Mouse (Mus musculus): ENCODE measurements around the gene Gm13275.
A peak's percentile ranks its signal among the peaks of the same experiment; 100 is the strongest.
"Not testable (repeated sequence)": the region's sequence is repeated elsewhere in the genome, so short reads cannot be mapped to it uniquely, and the experiment has no call there.

Gm13275 gene

GRCm38 (mm10) chr4:88793936-88794675 lies at the start of gene Gm13275:
Gm13275 (plus strand) TSS chr4:88794487.
- peak; percentile 56 to 59 for DNase-seq (ENCODE audit: low spot score in 2 of 2)

- no peak for DNase-seq (ENCODE audit: low spot score in 2 of 2)
Measured at GRCm38 (mm10) chr4:88749926-88750325, 44.4 kb upstream of the Gm13275 start.

DNA sequence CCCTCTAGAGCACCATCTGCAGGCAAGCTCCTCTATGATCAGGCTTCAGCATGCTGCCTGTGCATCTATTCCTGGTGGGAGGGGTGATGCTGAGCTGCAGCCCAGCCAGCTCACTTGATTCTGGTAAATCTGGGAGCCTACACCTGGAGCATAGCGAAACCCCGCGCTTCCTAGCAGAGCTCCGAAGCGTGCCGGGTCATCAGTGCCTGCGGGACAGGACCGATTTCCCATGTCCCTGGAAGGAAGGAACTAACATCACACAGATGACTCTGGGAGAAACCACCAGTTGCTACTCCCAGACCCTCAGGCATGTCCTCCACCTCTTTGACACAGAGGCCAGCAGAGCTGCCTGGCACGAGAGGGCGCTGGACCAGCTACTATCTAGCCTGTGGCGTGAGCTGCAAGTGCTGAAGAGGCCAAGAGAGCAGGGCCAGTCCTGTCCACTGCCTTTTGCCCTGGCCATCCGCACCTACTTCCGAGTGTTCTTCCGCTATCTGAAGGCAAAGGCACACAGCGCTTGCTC lies 39.4 kb upstream of the Gm13275 start, which contains the start of gene Gm13271:
Gene Gm13271 (plus strand): TSS at position 51 of the 523 bp plus-strand sequence.
- peak; percentile 76 to 86 for DNase-seq (ENCODE audit: low spot score in 2 of 2)

GRCm38 (mm10) chr4:88756581-88757513 lies 37.4 kb upstream of the Gm13275 start:
- DNase-seq (ENCODE audit: low spot score in 2 of 2) = peak in 1 of 2 experiments; percentile 28

- peak; percentile 90 to 93 for DNase-seq (ENCODE audit: low spot score in 2 of 2)
Measured at GRCm38 (mm10) chr4:88757628-88758031, 36.7 kb upstream of the Gm13275 start.

DNA sequence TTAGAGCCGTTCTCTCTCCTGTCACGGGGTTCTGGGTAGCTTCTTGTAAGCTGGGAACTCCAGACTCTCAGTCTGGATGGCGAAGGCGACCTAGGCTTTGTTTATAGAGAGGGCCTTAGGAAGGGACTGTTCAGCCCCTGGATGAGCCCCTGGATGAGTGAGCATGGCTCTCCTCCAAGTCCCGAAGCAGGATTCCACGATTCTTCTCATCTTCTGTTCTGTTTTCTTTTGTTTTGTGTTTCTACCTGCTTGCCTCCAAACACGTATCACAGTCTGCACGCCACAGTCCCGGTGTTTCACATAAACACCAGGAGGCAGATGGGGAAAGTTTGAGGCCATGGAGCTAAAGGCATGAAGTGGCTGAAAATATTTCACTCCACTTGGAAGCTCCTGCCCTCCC lies 35.5 kb upstream of the Gm13275 start:
- not testable (repeated sequence) for DNase-seq (ENCODE audit: low spot score in 2 of 2)

DNA sequence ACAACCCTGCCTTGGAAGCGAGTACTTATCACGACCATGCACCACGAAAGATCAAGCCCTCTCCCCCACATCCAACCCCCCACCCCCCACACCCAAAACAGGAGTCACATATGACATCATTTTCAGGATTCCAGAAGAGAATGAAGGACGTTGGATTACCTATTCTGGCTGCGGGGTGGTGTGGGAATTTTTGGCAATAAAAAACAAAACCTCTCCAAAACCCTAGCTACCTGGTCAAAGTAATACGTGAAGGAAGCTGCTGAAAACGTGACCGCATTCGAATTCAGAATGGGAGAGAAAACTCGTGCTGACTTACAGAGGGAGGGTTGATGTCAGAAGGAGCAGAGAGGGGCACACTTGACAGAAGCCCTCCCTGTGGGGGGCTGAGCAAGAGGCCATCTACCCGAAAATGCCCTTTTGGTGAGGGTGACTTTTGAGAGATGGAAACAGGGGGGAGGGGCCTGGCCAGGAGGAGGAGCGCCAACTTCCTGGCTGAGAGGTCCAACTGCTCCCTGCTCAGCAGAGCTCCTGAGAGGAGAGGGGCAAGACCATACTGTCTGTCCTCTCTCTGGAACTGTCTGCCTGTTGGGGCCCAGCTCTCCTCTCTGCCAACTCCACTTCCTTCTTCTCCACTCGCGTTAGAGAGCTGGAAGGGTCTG lies 34.5 kb upstream of the Gm13275 start, which contains the start of gene Gm13283:
Gene Gm13283 (plus strand): TSS at position 510 of the 659 bp plus-strand sequence.
- peak; percentile 40 to 59 for DNase-seq (ENCODE audit: low spot score in 2 of 2)

DNA sequence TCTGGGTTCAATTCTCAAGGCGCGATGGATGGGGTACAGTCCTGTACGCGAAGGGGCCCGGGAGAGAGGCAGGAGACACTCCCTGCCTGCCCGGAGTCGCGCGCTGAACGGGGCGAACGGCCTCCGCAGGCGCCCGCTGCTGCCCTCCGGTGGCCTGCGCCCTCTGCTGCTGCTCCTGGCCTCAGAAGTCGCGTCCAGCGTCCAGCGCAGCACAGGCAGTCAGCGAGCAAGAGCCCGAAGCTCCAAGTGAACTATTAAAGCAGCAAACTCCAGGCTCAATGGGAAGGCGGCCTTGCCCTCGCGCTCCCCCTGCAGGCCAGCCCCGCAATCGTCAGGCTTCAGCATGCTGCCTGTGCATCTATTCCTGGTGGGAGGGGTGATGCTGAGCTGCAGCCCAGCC lies 33.9 kb upstream of the Gm13275 start:
- DNase-seq (ENCODE audit: low spot score in 2 of 2) = peak; percentile 68 to 69

GRCm38 (mm10) chr4:88761776-88762175 lies 32.5 kb upstream of the Gm13275 start:
- DNase-seq (ENCODE audit: low spot score in 2 of 2) = peak; percentile 81 to 87

GRCm38 (mm10) chr4:88762341-88762740 lies 31.9 kb upstream of the Gm13275 start:
- DNase-seq (ENCODE audit: low spot score in 2 of 2) = peak; percentile 22 to 46

DNA sequence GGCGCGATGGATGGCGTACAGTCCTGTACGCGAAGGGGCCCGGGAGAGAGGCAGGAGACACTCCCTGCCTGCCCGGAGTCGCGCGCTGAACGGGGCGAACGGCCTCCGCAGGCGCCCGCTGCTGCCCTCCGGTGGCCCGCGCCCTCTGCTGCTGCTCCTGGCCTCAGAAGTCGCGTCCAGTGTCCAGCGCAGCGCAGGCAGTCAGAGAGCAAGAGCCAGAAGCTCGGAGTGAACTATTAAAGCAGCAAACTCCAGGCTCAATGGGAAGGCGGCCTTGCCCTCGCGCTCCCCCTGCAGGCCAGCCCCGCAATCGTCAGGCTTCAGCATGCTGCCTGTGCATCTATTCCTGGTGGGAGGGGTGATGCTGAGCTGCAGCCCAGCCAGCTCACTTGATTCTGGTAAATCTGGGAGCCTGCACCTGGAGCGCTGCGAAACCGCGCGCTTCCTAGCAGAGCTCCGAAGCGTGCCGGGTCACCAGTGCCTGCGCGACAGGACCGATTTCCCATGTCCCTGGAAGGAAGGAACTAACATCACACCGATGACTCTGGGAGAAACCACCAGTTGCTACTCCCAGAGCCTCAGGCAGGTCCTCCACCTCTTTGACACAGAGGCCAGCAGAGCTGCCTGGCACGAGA lies 30.8 kb upstream of the Gm13275 start:
- peak; percentile 41 to 43 for DNase-seq (ENCODE audit: low spot score in 2 of 2)

DNA sequence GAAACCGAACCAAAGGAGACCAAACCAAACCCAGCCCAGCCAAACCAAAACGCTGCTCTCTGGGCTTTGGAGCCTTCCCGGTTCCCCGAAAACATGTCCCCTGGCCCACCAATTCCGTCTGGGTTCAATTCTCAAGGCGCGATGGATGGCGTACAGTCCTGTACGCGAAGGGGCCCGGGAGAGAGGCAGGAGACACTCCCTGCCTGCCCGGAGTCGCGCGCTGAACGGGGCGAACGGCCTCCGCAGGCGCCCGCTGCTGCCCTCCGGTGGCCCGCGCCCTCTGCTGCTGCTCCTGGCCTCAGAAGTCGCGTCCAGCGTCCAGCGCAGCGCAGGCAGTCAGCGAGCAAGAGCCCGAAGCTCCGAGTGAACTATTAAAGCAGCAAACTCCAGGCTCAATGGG lies 20.8 kb upstream of the Gm13275 start, which contains the start of gene Gm13290:
Gene Gm13290 (plus strand): TSS at position 301 of the 400 bp plus-strand sequence.
- not testable (repeated sequence) for DNase-seq (ENCODE audit: low spot score in 2 of 2)

GRCm38 (mm10) chr4:88776622-88777021 lies 17.7 kb upstream of the Gm13275 start, which contains the start of gene Gm13289:
Gm13289 (plus strand) TSS chr4:88776922.
- DNase-seq (ENCODE audit: low spot score in 2 of 2) = not testable (repeated sequence)

DNA sequence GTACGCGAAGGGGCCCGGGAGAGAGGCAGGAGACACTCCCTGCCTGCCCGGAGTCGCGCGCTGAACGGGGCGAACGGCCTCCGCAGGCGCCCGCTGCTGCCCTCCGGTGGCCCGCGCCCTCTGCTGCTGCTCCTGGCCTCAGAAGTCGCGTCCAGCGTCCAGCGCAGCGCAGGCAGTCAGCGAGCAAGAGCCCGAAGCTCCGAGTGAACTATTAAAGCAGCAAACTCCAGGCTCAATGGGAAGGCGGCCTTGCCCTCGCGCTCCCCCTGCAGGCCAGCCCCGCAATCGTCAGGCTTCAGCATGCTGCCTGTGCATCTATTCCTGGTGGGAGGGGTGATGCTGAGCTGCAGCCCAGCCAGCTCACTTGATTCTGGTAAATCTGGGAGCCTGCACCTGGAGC lies 14.7 kb upstream of the Gm13275 start, which contains the start of gene Gm13272:
Gene Gm13272 (plus strand): TSS at position 301 of the 400 bp plus-strand sequence.
- DNase-seq (ENCODE audit: low spot score in 2 of 2) = not testable (repeated sequence)

GRCm38 (mm10) chr4:88780320-88780719 lies 14.0 kb upstream of the Gm13275 start:
- DNase-seq (ENCODE audit: low spot score in 2 of 2) = peak in 1 of 2 experiments; percentile 29

- not testable (repeated sequence) for DNase-seq (ENCODE audit: low spot score in 2 of 2)
Measured at GRCm38 (mm10) chr4:88781831-88782230, 12.5 kb upstream of the Gm13275 start, which contains the start of gene Ifnz. Ifnz (plus strand) TSS chr4:88782131.

DNA sequence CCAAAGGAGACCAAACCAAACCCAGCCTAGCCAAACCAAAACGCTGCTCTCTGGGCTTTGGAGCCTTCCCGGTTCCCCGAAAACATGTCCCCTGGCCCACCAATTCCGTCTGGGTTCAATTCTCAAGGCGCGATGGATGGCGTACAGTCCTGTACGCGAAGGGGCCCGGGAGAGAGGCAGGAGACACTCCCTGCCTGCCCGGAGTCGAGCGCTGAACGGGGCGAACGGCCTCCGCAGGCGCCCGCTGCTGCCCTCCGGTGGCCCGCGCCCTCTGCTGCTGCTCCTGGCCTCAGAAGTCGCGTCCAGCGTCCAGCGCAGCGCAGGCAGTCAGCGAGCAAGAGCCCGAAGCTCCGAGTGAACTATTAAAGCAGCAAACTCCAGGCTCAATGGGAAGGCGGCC lies 12.0 kb upstream of the Gm13275 start:
- DNase-seq (ENCODE audit: low spot score in 2 of 2) = not testable (repeated sequence)

DNA sequence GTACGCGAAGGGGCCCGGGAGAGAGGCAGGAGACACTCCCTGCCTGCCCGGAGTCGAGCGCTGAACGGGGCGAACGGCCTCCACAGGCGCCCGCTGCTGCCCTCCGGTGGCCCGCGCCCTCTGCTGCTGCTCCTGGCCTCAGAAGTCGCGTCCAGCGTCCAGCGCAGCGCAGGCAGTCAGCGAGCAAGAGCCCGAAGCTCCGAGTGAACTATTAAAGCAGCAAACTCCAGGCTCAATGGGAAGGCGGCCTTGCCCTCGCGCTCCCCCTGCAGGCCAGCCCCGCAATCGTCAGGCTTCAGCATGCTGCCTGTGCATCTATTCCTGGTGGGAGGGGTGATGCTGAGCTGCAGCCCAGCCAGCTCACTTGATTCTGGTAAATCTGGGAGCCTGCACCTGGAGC lies 8.9 kb upstream of the Gm13275 start, which contains the start of gene Gm13276:
Gene Gm13276 (plus strand): TSS at position 301 of the 400 bp plus-strand sequence.
- not testable (repeated sequence) for DNase-seq (ENCODE audit: low spot score in 2 of 2)

GRCm38 (mm10) chr4:88788402-88788801 lies 5.9 kb upstream of the Gm13275 start, which contains the start of gene Gm13277:
Gm13277 (plus strand) TSS chr4:88788632.
- peak; percentile 73 to 81 for DNase-seq (ENCODE audit: low spot score in 2 of 2)

GRCm38 (mm10) chr4:88791250-88791649 lies 3.0 kb upstream of the Gm13275 start, which contains the start of gene Gm13278:
Gm13278 (plus strand) TSS chr4:88791550.
- DNase-seq (ENCODE audit: low spot score in 2 of 2) = not testable (repeated sequence)
